Mouse (Mus musculus) MEL (cell line): ENCODE measurements around the gene Fgr. TPM values are rescaled to one million over a fixed set of nuclear protein-coding genes. Genes with fewer than 3 reads are reported as not detected.

ENCODE experiments used
- DNase-seq: peaks from one replicate; pipeline ENCODE4 v3.0.0; 2011; ENCODE audit warnings: low read depth, low spot score
- H3K27ac ChIP-seq: 2 replicates; pipeline ENCODE4 v1.5.1; 2012; ENCODE audit warnings: low read depth, mild to moderate bottlenecking, control low read depth, low read length, moderate library complexity; ENCODE audit not compliant: control insufficient read depth
- H3K27me3 ChIP-seq, 2 experiments: fragments of 150-350 bp in 1 of 2; sonication (generic) in 1 of 2; 2 replicates each; pipeline ENCODE4 v1.6.1; 2012; ENCODE audit warnings: low read length in 2 of 2, mild to moderate bottlenecking in 2 of 2, improper control_type of control experiment in 1 of 2, moderate library complexity in 1 of 2; ENCODE audit not compliant: insufficient read depth in 2 of 2, control insufficient read depth in 1 of 2
- H3K36me3 ChIP-seq, 2 experiments: 2 replicates each; pipeline ENCODE4 v1.6.1; 2012 to 2014; ENCODE audit warnings: low read length in 2 of 2, improper control_type of control experiment in 1 of 2, inconsistent platforms in 1 of 2, mild to moderate bottlenecking in 1 of 2; ENCODE audit not compliant: insufficient read depth in 2 of 2, control insufficient read depth in 1 of 2
- H3K4me1 ChIP-seq, 2 experiments: fragments of 150-350 bp in 1 of 2; sonication (generic) in 1 of 2; 2 replicates each; pipeline ENCODE4 v1.6.1; 2012; ENCODE audit warnings: low read length in 2 of 2, improper control_type of control experiment in 1 of 2, mild to moderate bottlenecking in 1 of 2; ENCODE audit not compliant: insufficient read depth in 2 of 2, control insufficient read depth in 1 of 2
- H3K4me3 ChIP-seq, 2 experiments: fragments of 150-350 bp in 1 of 2; sonication (generic) in 1 of 2; 2 replicates each; pipeline ENCODE4 v1.5.1; 2012; ENCODE audit warnings: low read depth in 2 of 2, low read length in 2 of 2, mild to moderate bottlenecking in 2 of 2, moderate library complexity in 2 of 2, control low read depth in 1 of 2, improper control_type of control experiment in 1 of 2; ENCODE audit not compliant: control insufficient read depth in 1 of 2, insufficient read depth in 1 of 2
- H3K79me2 ChIP-seq: 2 replicates; pipeline ENCODE4 v1.6.1; 2012; ENCODE audit warnings: mild to moderate bottlenecking, low read length, moderate library complexity; ENCODE audit not compliant: control insufficient read depth, poor library complexity, insufficient read depth
- H3K9ac ChIP-seq: 2 replicates; pipeline ENCODE4 v1.6.1; 2012; ENCODE audit warnings: low read depth, mild to moderate bottlenecking, control low read depth, low read length, moderate library complexity; ENCODE audit not compliant: control insufficient read depth, poor library complexity, severe bottlenecking
- H3K9me3 ChIP-seq: fragments of 150-350 bp; sonication (generic); replicated peaks from 2 replicates; pipeline ENCODE4 v1.6.1; 2012; ENCODE audit warnings: mild to moderate bottlenecking, low read length, improper control_type of control experiment, moderate library complexity; ENCODE audit not compliant: insufficient read depth
- BHLHE40 ChIP-seq: IDR thresholded peaks from 2 replicates; pipeline ENCODE4 v1.6.1; 2012; ENCODE audit warnings: low read depth, mild to moderate bottlenecking, inconsistent platforms, low read length, improper control_type of control experiment, borderline replicate concordance
- CHD1 ChIP-seq: IDR thresholded peaks from 2 replicates; pipeline ENCODE4 v1.6.1; 2012; ENCODE audit warnings: low read depth, mild to moderate bottlenecking, inconsistent platforms, low read length, improper control_type of control experiment
- CTCF ChIP-seq, 3 experiments: IDR thresholded peaks in 2 of 3; conservative IDR thresholded peaks in 1 of 3; 2 replicates each; pipeline ENCODE4 v1.5.1; 2011 to 2012; ENCODE audit warnings: low read length in 3 of 3, low read depth in 2 of 3, mild to moderate bottlenecking in 2 of 3, improper control_type of control experiment in 1 of 3, inconsistent platforms in 1 of 3, mixed read lengths in 1 of 3, moderate library complexity in 1 of 3; ENCODE audit not compliant: control insufficient read depth in 1 of 3, insufficient read depth in 1 of 3, poor library complexity in 1 of 3, severe bottlenecking in 1 of 3
- E2F4 ChIP-seq: IDR thresholded peaks from 2 replicates; pipeline ENCODE4 v1.6.1; 2011; ENCODE audit warnings: low read depth, low read length, improper control_type of control experiment, borderline replicate concordance
- ELF1 ChIP-seq: IDR thresholded peaks from 2 replicates; pipeline ENCODE4 v1.6.1; 2014; ENCODE audit warnings: low read depth, mild to moderate bottlenecking, inconsistent platforms, low read length, improper control_type of control experiment, moderate library complexity
- EP300 ChIP-seq, 2 experiments: IDR thresholded peaks; 2 replicates each; pipeline ENCODE4 v1.6.1; 2011; ENCODE audit warnings: improper control_type of control experiment in 2 of 2, low read length in 2 of 2, low read depth in 1 of 2, mild to moderate bottlenecking in 1 of 2
- GABPA ChIP-seq: IDR thresholded peaks from 2 replicates; pipeline ENCODE4 v1.6.1; 2012; ENCODE audit warnings: low read depth, mild to moderate bottlenecking, inconsistent platforms, low read length, improper control_type of control experiment, moderate library complexity
- KAT2A ChIP-seq: conservative IDR thresholded peaks from 2 replicates; pipeline ENCODE4 v1.6.1; 2012; ENCODE audit warnings: low read depth, low read length, improper control_type of control experiment, inconsistent platforms
- MAFK ChIP-seq: IDR thresholded peaks from 2 replicates; pipeline ENCODE4 v1.6.1; 2011; ENCODE audit warnings: low read depth, mild to moderate bottlenecking, low read length, improper control_type of control experiment, borderline replicate concordance
- MAX ChIP-seq: IDR thresholded peaks from 2 replicates; pipeline ENCODE4 v1.6.1; 2011; ENCODE audit warnings: low read length, improper control_type of control experiment
- MAZ ChIP-seq: IDR thresholded peaks from 2 replicates; pipeline ENCODE4 v1.6.1; 2012; ENCODE audit warnings: low read depth, mild to moderate bottlenecking, inconsistent platforms, low read length, improper control_type of control experiment
- MEF2A ChIP-seq: IDR thresholded peaks from 2 replicates; pipeline ENCODE4 v1.6.1; 2014; ENCODE audit warnings: low read depth, mild to moderate bottlenecking, inconsistent platforms, low read length, improper control_type of control experiment; ENCODE audit not compliant: poor library complexity, insufficient replicate concordance, severe bottlenecking; ENCODE audit errors: extremely low read depth
- MYC ChIP-seq: IDR thresholded peaks from 2 replicates; pipeline ENCODE4 v1.6.1; 2011; ENCODE audit warnings: low read depth, mild to moderate bottlenecking, low read length, improper control_type of control experiment, moderate library complexity
- NRF1 ChIP-seq: IDR thresholded peaks from 2 replicates; pipeline ENCODE4 v1.6.1; 2014; ENCODE audit warnings: low read depth, mild to moderate bottlenecking, inconsistent platforms, low read length, improper control_type of control experiment, moderate library complexity; ENCODE audit not compliant: poor library complexity, insufficient read depth, severe bottlenecking
- POLR2A ChIP-seq, 2 experiments: IDR thresholded peaks; 2 replicates each; pipeline ENCODE4 v1.6.1; 2011 to 2012; ENCODE audit warnings: low read length in 2 of 2, mild to moderate bottlenecking in 2 of 2, control low read depth in 1 of 2, improper control_type of control experiment in 1 of 2, low read depth in 1 of 2, moderate library complexity in 1 of 2; ENCODE audit not compliant: control insufficient read depth in 1 of 2, insufficient read depth in 1 of 2, poor library complexity in 1 of 2
- POLR2AphosphoS2 ChIP-seq: IDR thresholded peaks from 2 replicates; pipeline ENCODE4 v1.6.1; 2011; ENCODE audit warnings: low read length, improper control_type of control experiment
- POLR2AphosphoS5 ChIP-seq: IDR thresholded peaks from 2 replicates; pipeline ENCODE4 v1.6.1; 2012; ENCODE audit warnings: low read depth, borderline replicate concordance, mild to moderate bottlenecking, inconsistent platforms, low read length, moderate library complexity, mixed read lengths
- RCOR1 ChIP-seq: IDR thresholded peaks from 2 replicates; pipeline ENCODE4 v1.6.1; 2012; ENCODE audit warnings: low read depth, mild to moderate bottlenecking, inconsistent platforms, low read length, improper control_type of control experiment
- SIN3A ChIP-seq: IDR thresholded peaks from 2 replicates; pipeline ENCODE4 v1.6.1; 2012; ENCODE audit warnings: low read length, improper control_type of control experiment, inconsistent platforms
- TAL1 ChIP-seq: IDR thresholded peaks from 2 replicates; pipeline ENCODE4 v1.6.1; 2012; ENCODE audit warnings: mild to moderate bottlenecking, inconsistent platforms, low read length, moderate library complexity, mixed read lengths
- TBP ChIP-seq: IDR thresholded peaks from 2 replicates; pipeline ENCODE4 v1.8.0; 2011; ENCODE audit warnings: low read depth, low read length, improper control_type of control experiment
- USF1 ChIP-seq: IDR thresholded peaks from 2 replicates; pipeline ENCODE4 v1.6.1; 2014; ENCODE audit warnings: low read depth, mild to moderate bottlenecking, inconsistent platforms, low read length, improper control_type of control experiment, moderate library complexity
- ZC3H11A ChIP-seq: IDR thresholded peaks from 2 replicates; pipeline ENCODE4 v1.6.1; 2012; ENCODE audit warnings: low read depth, mild to moderate bottlenecking, inconsistent platforms, low read length, improper control_type of control experiment
- ZKSCAN1 ChIP-seq: IDR thresholded peaks from 2 replicates; pipeline ENCODE4 v1.6.1; 2012; ENCODE audit warnings: low read depth, mild to moderate bottlenecking, inconsistent platforms, low read length, improper control_type of control experiment, moderate library complexity
- ZMIZ1 ChIP-seq: IDR thresholded peaks from 2 replicates; pipeline ENCODE4 v1.6.1; 2012; ENCODE audit warnings: low read depth, mild to moderate bottlenecking, inconsistent platforms, low read length, improper control_type of control experiment, moderate library complexity
- polyA plus RNA-seq, 2 experiments: library from polyadenylated mRNA; stranded (reverse) in 1 of 2; unstranded in 1 of 2; fragments of >175 nt in 1 of 2; fragments of >200 nt in 1 of 2; gene quantifications; 2 replicates each; pipeline versions ENCODE4 v1.2.1 to v1.2.4; 2012; ENCODE audit warnings: low replicate concordance in 2 of 2, low read depth in 1 of 2; ENCODE audit not compliant: insufficient read length in 2 of 2, insufficient read depth in 1 of 2, missing spikeins in 1 of 2
- total RNA-seq: library from RNA; depleted of rRNA; stranded (reverse); fragments of 300-350 nt; gene quantifications from 2 replicates; pipeline ENCODE4 v1.2.3, GENCODE M21; 2012

Gene Fgr
- total and polyA plus RNA-seq, 3 experiments, result not detected

DNA sequence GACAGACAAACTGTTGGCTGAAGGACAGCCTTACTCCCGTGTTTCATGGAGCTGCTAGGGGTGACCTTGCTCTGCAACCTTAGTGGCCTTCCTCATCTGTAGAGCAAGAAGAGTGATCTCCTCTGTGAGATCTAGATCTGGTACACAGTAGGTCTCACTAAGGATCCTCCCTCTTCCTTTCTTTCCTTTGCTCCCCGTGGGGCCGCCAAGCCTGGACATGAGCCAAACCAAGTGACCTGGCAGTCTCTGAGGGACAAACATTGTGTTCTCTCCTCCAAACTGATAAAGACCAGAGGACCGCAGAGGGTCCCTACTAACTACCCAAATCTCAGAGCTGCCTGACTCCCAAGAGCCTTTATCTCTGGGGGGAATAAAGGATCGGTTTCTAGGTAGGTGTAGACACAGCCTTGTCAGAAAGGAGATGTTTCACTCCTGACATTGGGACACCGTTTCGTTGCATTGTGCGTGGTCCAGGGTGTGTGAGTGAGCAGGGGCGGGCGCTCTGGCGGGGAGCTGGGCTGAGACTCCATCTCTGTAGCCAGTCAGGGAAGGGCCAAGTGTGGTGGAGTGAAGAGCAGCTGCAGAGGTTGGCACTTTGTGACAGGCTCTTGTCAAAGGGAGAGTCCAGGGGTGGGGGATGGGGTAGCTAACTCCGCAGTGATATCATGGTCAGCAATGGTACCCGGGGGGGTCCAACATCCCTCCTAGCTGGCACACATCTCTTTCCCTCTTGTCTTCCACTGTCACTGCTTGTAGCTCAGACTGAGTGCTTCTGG is 12.8 kb upstream of the Fgr start:
- Histone ChIP-seq H3K9ac (no peak overlapping the region), H3K79me2 (no peaks in the 10 kb centered on the region), H3K27me3 (no peaks in the 10 kb centered on the region), H3K9me3 (no peaks in the 10 kb centered on the region), H3K27ac (no peak overlapping the region), H3K4me1 (peaks cover 0 to 11% of the 10 kb centered on the region in 2 experiments; a peak in 2 of 4 replicates), H3K36me3 (peaks cover 0 to 2% of the 10 kb centered on the region in 2 experiments; a peak in 2 of 4 replicates), H3K4me3 (no peak overlapping the region)
- TF ChIP-seq EP300 (IDR thresholded peaks at IDR 0.05; ENCODE audit: low read depth in 1 of 2, low read length in 2 of 2) (0 out of 4 replicates have a peak, but pooled peaks of 1 of the 2 experiments have one; percentile 10), ZKSCAN1 (peak; percentile 70; the same call in 1 of the 2 replicates), ZMIZ1 (no peak), USF1 (no peak), MEF2A (no peak), POLR2AphosphoS2 (no peak), RCOR1 (no peak), BHLHE40 (no peak), MAFK (no peak), E2F4 (no peak), MAX (no peak), MAZ (no peak), TBP (no peak), POLR2AphosphoS5 (no peak)
- no peak for DNase-seq

DNA sequence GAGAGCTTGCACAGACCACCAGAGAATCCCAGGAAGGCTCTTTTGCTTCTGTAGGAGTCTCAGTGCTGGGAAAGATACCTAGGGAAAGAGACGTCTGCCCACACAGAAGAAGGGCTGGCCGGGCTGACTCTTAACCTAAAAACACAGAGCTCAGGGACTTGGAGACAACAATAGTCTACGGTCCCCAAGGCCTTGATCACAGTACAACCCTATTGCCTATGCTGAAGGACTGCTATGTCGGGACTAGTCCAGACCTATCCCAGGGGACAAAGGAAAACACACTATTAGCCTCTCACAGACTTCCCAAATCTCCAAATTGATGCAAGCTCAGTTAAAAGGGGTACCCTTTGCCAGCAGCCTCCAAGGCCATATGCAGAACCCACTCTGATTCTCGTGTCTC is 12.0 kb upstream of the Fgr start:
- H3K36me3 ChIP-seq, result peaks cover 0 to 2% of the 10 kb centered on the region in 2 experiments; a peak in 2 of 4 replicates
- H3K27ac ChIP-seq, result no peak overlapping the region
- no peaks in the 10 kb centered on the region for H3K79me2 ChIP-seq
- no peaks in the 10 kb centered on the region for H3K9me3 ChIP-seq
- H3K4me1 ChIP-seq, result peaks cover 0 to 11% of the 10 kb centered on the region in 2 experiments; a peak in 2 of 4 replicates
- H3K27me3 ChIP-seq, result no peaks in the 10 kb centered on the region
- H3K9ac ChIP-seq, result no peak overlapping the region
- no peak overlapping the region for H3K4me3 ChIP-seq
- TF ChIP-seq POLR2AphosphoS2 (no peak), EP300 (IDR thresholded peaks at IDR 0.05; ENCODE audit: low read depth in 1 of 2, low read length in 2 of 2) (no peak), SIN3A (no peak), ELF1 (no peak), TAL1 (no peak), GABPA (no peak), MYC (no peak), ZMIZ1 (no peak), MAX (no peak), KAT2A (no peak), NRF1 (no peak), USF1 (no peak), CTCF (IDR thresholded peaks at IDR 0.05 in 2 of 3, conservative IDR thresholded peaks at IDR 0.05 in 1 of 3; ENCODE audit: control insufficient read depth in 1 of 3, insufficient read depth in 1 of 3, low read depth in 2 of 3, low read length in 3 of 3, poor library complexity in 1 of 3, severe bottlenecking in 1 of 3) (no peak), ZC3H11A (no peak), MAFK (no peak), CHD1 (no peak), BHLHE40 (no peak), POLR2A (IDR thresholded peaks at IDR 0.05; ENCODE audit: control insufficient read depth in 1 of 2, insufficient read depth in 1 of 2, low read depth in 1 of 2, low read length in 2 of 2, poor library complexity in 1 of 2) (no peak)
- no peak for DNase-seq
